Mouse (Mus musculus) myocyte (in vitro differentiated cells): ENCODE measurements around the gene Slc25a48. TPM values are rescaled to one million over a fixed set of nuclear protein-coding genes. Genes with fewer than 3 reads are reported as not detected.

Experiments
- H3K27me3 ChIP-seq: one replicate; pipeline ENCODE4 v1.6.1; 2011; ENCODE audit not compliant: control insufficient read depth, insufficient read depth, insufficient read length
- H3K36me3 ChIP-seq: one replicate; pipeline ENCODE4 v1.6.1; 2011; ENCODE audit not compliant: control insufficient read depth, insufficient read depth
- H3K4me2 ChIP-seq: one replicate; pipeline ENCODE4 v1.6.1; 2011; ENCODE audit warnings: low read depth, control low read depth
- H3K4me3 ChIP-seq: one replicate; pipeline ENCODE4 v1.5.1; 2011; ENCODE audit warnings: mild to moderate bottlenecking, control low read depth, moderate library complexity
- H3K79me2 ChIP-seq: one replicate; pipeline ENCODE4 v1.6.1; 2011; ENCODE audit not compliant: control insufficient read depth, insufficient read depth
- H3ac ChIP-seq: one replicate; pipeline ENCODE4 v1.6.1; 2011; ENCODE audit not compliant: control insufficient read depth, insufficient read length
- CEBPB ChIP-seq: IDR thresholded peaks from 2 replicates; pipeline ENCODE4 v1.6.1; 2011; ENCODE audit warnings: mild to moderate bottlenecking, moderate library complexity; ENCODE audit not compliant: poor library complexity, insufficient read depth, severe bottlenecking
- E2F4 ChIP-seq: IDR thresholded peaks from one replicate; pipeline ENCODE4 v1.6.1; 2011; ENCODE audit warnings: mild to moderate bottlenecking, control low read depth, moderate library complexity; ENCODE audit not compliant: insufficient read depth
- MAX ChIP-seq: IDR thresholded peaks from one replicate; pipeline ENCODE4 v1.6.1; 2011; ENCODE audit warnings: low read depth, mild to moderate bottlenecking, control low read depth
- MYOD1 ChIP-seq, 3 experiments: IDR thresholded peaks; one replicate each; pipeline ENCODE4 v1.6.1; 2011; ENCODE audit warnings: control low read depth in 2 of 3, low read depth in 2 of 3, mild to moderate bottlenecking in 2 of 3, moderate library complexity in 1 of 3; ENCODE audit not compliant: insufficient read length in 2 of 3, control insufficient read depth in 1 of 3
- MYOG ChIP-seq, 3 experiments: IDR thresholded peaks; one replicate each; pipeline ENCODE4 v1.6.1; 2011; ENCODE audit warnings: control low read depth in 2 of 3, low read depth in 2 of 3, mild to moderate bottlenecking in 2 of 3; ENCODE audit not compliant: insufficient read length in 2 of 3, control insufficient read depth in 1 of 3, insufficient read depth in 1 of 3
- POLR2A ChIP-seq: IDR thresholded peaks from one replicate; pipeline ENCODE4 v1.6.1; 2011; ENCODE audit warnings: low read depth, mild to moderate bottlenecking, control low read depth, moderate library complexity; ENCODE audit not compliant: insufficient read length
- POLR2AphosphoS2 ChIP-seq: IDR thresholded peaks from one replicate; pipeline ENCODE4 v1.6.1; 2011; ENCODE audit warnings: low read depth, control low read depth; ENCODE audit not compliant: insufficient read length
- REST ChIP-seq: IDR thresholded peaks from one replicate; pipeline ENCODE4 v1.6.1; 2011; ENCODE audit warnings: mild to moderate bottlenecking, control low read depth, moderate library complexity; ENCODE audit not compliant: insufficient read depth, insufficient read length
- SRF ChIP-seq: IDR thresholded peaks from one replicate; pipeline ENCODE4 v1.6.1; 2011; ENCODE audit warnings: low read depth; ENCODE audit not compliant: control insufficient read depth, insufficient read length
- TCF12 ChIP-seq: IDR thresholded peaks from one replicate; pipeline ENCODE4 v1.6.1; 2011; ENCODE audit warnings: mild to moderate bottlenecking, control low read depth; ENCODE audit not compliant: poor library complexity, insufficient read depth, severe bottlenecking
- TCF3 ChIP-seq: IDR thresholded peaks from one replicate; pipeline ENCODE4 v1.6.1; 2011; ENCODE audit warnings: low read depth, control low read depth; ENCODE audit not compliant: insufficient read length
- USF1 ChIP-seq: IDR thresholded peaks from one replicate; pipeline ENCODE4 v1.6.1; 2011; ENCODE audit warnings: low read depth, mild to moderate bottlenecking, control low read depth, moderate library complexity
- polyA plus RNA-seq: library from polyadenylated mRNA; unstranded; fragments of >200 nt; fragmentation: generic; extraction: Trizol; gene quantifications from one replicate; pipeline ENCODE4 v1.2.1, GENCODE M21; 2012; ENCODE audit warnings: missing spikeins

Gene Slc25a48
- polyA plus RNA-seq, 1 experiment, result not detected

- peaks cover 6% of the 10 kb centered on the region for H3K27me3 ChIP-seq
- no peak overlapping the region for H3ac ChIP-seq
- TF ChIP-seq POLR2A (no peak), CEBPB (no peak), REST (no peak), USF1 (no peak), MAX (no peak), TCF3 (no peak), MYOD1 (IDR thresholded peaks at IDR 0.05; ENCODE audit: control insufficient read depth in 1 of 3, insufficient read length in 2 of 3, low read depth in 2 of 3) (no peak), E2F4 (no peak), TCF12 (no peak), POLR2AphosphoS2 (no peak)
- H3K79me2 ChIP-seq, result no peaks in the 10 kb centered on the region
- H3K4me3 ChIP-seq, result no peak overlapping the region
- no peaks in the 10 kb centered on the region for H3K36me3 ChIP-seq
- no peak overlapping the region for H3K4me2 ChIP-seq
These were observed 39.9 kb downstream of the Slc25a48 start for GRCm38 (mm10) chr13:56478027-56478426.

GRCm38 (mm10) chr13:56482146-56482545, 44.0 kb downstream of the Slc25a48 start, which contains the start of gene Il9:
Il9 (minus strand) TSS chr13:56482246.
- H3ac ChIP-seq, result no peak within 1 kb of the TSS
- TF ChIP-seq TCF12, result no peak
- TF ChIP-seq MYOD1 (IDR thresholded peaks at IDR 0.05; ENCODE audit: control insufficient read depth in 1 of 3, insufficient read length in 2 of 3, low read depth in 2 of 3), result no peak
- TF ChIP-seq POLR2AphosphoS2, result no peak
- no peak for TF ChIP-seq POLR2A
- H3K4me2 ChIP-seq, result no peak within 1 kb of the TSS
- no peaks in the 10 kb centered on the region for H3K36me3 ChIP-seq
- peaks cover 6% of the 10 kb centered on the region for H3K27me3 ChIP-seq
- H3K79me2 ChIP-seq, result no peaks in the 10 kb centered on the region
- H3K4me3 ChIP-seq, result no peak within 1 kb of the TSS

- H3K36me3 ChIP-seq, result no peaks in the 10 kb centered on the region
- H3K4me3 ChIP-seq, result no peak overlapping the region
- H3ac ChIP-seq, result no peak overlapping the region
- H3K4me2 ChIP-seq, result no peak overlapping the region
- TF ChIP-seq CEBPB (no peak), POLR2AphosphoS2 (no peak), POLR2A (no peak), E2F4 (no peak), TCF12 (no peak), MAX (no peak), REST (no peak), SRF (no peak), MYOG (IDR thresholded peaks at IDR 0.05; ENCODE audit: control insufficient read depth in 1 of 3, insufficient read depth in 1 of 3, insufficient read length in 2 of 3, low read depth in 2 of 3) (no peak), USF1 (no peak), TCF3 (no peak), MYOD1 (IDR thresholded peaks at IDR 0.05; ENCODE audit: control insufficient read depth in 1 of 3, insufficient read length in 2 of 3, low read depth in 2 of 3) (no peak)
- H3K27me3 ChIP-seq, result no peaks in the 10 kb centered on the region
- no peaks in the 10 kb centered on the region for H3K79me2 ChIP-seq
These were observed 49.9 kb downstream of the Slc25a48 start for GRCm38 (mm10) chr13:56488012-56488411.

- TF ChIP-seq MYOG (IDR thresholded peaks at IDR 0.05; ENCODE audit: control insufficient read depth in 1 of 3, insufficient read depth in 1 of 3, insufficient read length in 2 of 3, low read depth in 2 of 3) (no peak), POLR2A (no peak), TCF12 (no peak), POLR2AphosphoS2 (no peak), CEBPB (no peak), MYOD1 (IDR thresholded peaks at IDR 0.05; ENCODE audit: control insufficient read depth in 1 of 3, insufficient read length in 2 of 3, low read depth in 2 of 3) (no peak), E2F4 (no peak)
- Histone ChIP-seq H3K4me2 (no peak overlapping the region), H3K36me3 (no peaks in the 10 kb centered on the region), H3K27me3 (no peaks in the 10 kb centered on the region), H3K79me2 (no peaks in the 10 kb centered on the region), H3ac (no peak overlapping the region), H3K4me3 (no peak overlapping the region)
These were observed 56.3 kb downstream of the Slc25a48 start for GRCm38 (mm10) chr13:56494440-56494839.

GRCm38 (mm10) chr13:56500132-56500531, 62.0 kb downstream of the Slc25a48 start:
- peaks cover 29% of the 10 kb centered on the region for H3K27me3 ChIP-seq

More at GRCm38 (mm10) chr13:56500132-56500531, 62.0 kb downstream of the Slc25a48 start:
- Histone ChIP-seq H3ac (no peak overlapping the region), H3K36me3 (no peaks in the 10 kb centered on the region), H3K79me2 (no peaks in the 10 kb centered on the region), H3K4me3 (no peak overlapping the region), H3K4me2 (no peak overlapping the region)
- TF ChIP-seq POLR2AphosphoS2 (no peak), MYOG (IDR thresholded peaks at IDR 0.05; ENCODE audit: control insufficient read depth in 1 of 3, insufficient read depth in 1 of 3, insufficient read length in 2 of 3, low read depth in 2 of 3) (no peak), SRF (no peak), TCF3 (no peak), TCF12 (no peak), REST (no peak), MAX (no peak), POLR2A (no peak), USF1 (no peak), E2F4 (no peak), MYOD1 (IDR thresholded peaks at IDR 0.05; ENCODE audit: control insufficient read depth in 1 of 3, insufficient read length in 2 of 3, low read depth in 2 of 3) (no peak), CEBPB (no peak)
